Comparison of ENCODE assay signal across 15 mouse cellular contexts in genomic region chr15:7145555-7145954, GRCm38 (mm10). TPM values are rescaled to one million over a fixed set of nuclear protein-coding genes. Genes with fewer than 3 reads are reported as not detected.
DNase-seq lines count a peak whose midpoint lies in the region; ATAC-seq and TF ChIP-seq lines count a peak whose summit lies in the region.
"Had no signal": no experiment of that assay in that cellular context is flagged by ENCODE, and none has a peak within 500 bp of the region (broad histone marks: within the 10 kb centered on the region; RNA-seq: fewer than 3 reads in every experiment).

No protein-coding gene starts in this region.

- ATAC-seq in forebrain, embryonic 13.5 days = peak; percentile 44; the same call in 1 of the 2 replicates
- no peak for ATAC-seq in forebrain, embryonic 11.5 days (replicated peaks; ENCODE audit: low FRiP score)
- no peak for ATAC-seq in hindbrain, postnatal 0 days
- no peak for ATAC-seq in hindbrain, embryonic 12.5 days (ENCODE audit: low FRiP score)
- ATAC-seq in lung, embryonic 16.5 days (ENCODE audit: low read depth) = no peak; the same call in 1 of the 2 replicates
- no peak for ATAC-seq in erythroid progenitor cell, adult 5-6 weeks (replicated peaks; ENCODE audit: low FRiP score, poor library complexity, severe bottlenecking)
- ATAC-seq: intestine, embryonic 16.5 days had no signal

- 69% methylated on average over 5 of the region's 5 CpGs for WGBS in forebrain, embryonic 13.5 days
- 86% methylated on average over 5 of the region's 5 CpGs for WGBS in forebrain, embryonic 11.5 days
- 45% methylated on average over 5 of the region's 5 CpGs for WGBS in hindbrain, postnatal 0 days
- 91% methylated on average over 5 of the region's 5 CpGs for WGBS in hindbrain, embryonic 12.5 days
- WGBS in lung, embryonic 16.5 days = 21% methylated on average over 5 of the region's 5 CpGs

- H3K4me3 ChIP-seq in forebrain, embryonic 13.5 days = no peak overlapping the region
- no peak overlapping the region for H3K4me3 ChIP-seq in forebrain, embryonic 11.5 days (ENCODE audit: low read depth, low read length)
- H3K4me3 ChIP-seq in hindbrain, postnatal 0 days (ENCODE audit: low read length) = no peak overlapping the region
- H3K4me3 ChIP-seq in hindbrain, embryonic 12.5 days = no peak overlapping the region
- no peak overlapping the region for H3K4me3 ChIP-seq in lung, embryonic 16.5 days (ENCODE audit: low read length)
- H3K4me3 ChIP-seq: embryonic facial prominence, embryonic 12.5 days; limb, embryonic 13.5 days had no signal

- TF ChIP-seq CTCF in hindbrain, postnatal 0 days (IDR thresholded peaks at IDR 0.05; ENCODE audit: low read depth) = no peak

- H3K27ac ChIP-seq in forebrain, embryonic 13.5 days = no peak overlapping the region
- H3K27ac ChIP-seq in forebrain, embryonic 11.5 days (ENCODE audit: low read depth, low read length) = no peak overlapping the region
- peak overlapping the region; percentile 29; the same call in 1 of the 2 replicates for H3K27ac ChIP-seq in hindbrain, postnatal 0 days
- no peak overlapping the region for H3K27ac ChIP-seq in hindbrain, embryonic 12.5 days
- H3K27ac ChIP-seq in lung, embryonic 16.5 days (ENCODE audit: low read length) = peak overlapping the region; percentile 33; the same call in 1 of the 2 replicates
- H3K27ac ChIP-seq: embryonic facial prominence, embryonic 12.5 days; limb, embryonic 13.5 days had no signal

- H3K9me3 ChIP-seq in forebrain, embryonic 13.5 days (replicated peaks) = no peaks in the 10 kb centered on the region
- no peaks in the 10 kb centered on the region for H3K9me3 ChIP-seq in forebrain, embryonic 11.5 days (ENCODE audit: control insufficient read depth, low read length)
- H3K9me3 ChIP-seq in hindbrain, postnatal 0 days (ENCODE audit: low read length) = no peaks in the 10 kb centered on the region
- H3K9me3 ChIP-seq in hindbrain, embryonic 12.5 days (replicated peaks) = no peaks in the 10 kb centered on the region
- H3K9me3 ChIP-seq in lung, embryonic 16.5 days (ENCODE audit: control insufficient read depth, low read length) = no peaks in the 10 kb centered on the region
- H3K9me3 ChIP-seq: embryonic facial prominence, embryonic 12.5 days; limb, embryonic 13.5 days had no signal

- DNase-seq in forebrain, embryonic 11.5 days (ENCODE audit: low spot score) = no peak
- peak; percentile 34 for DNase-seq in hindbrain, postnatal 0 days (ENCODE audit: low spot score)
- no peak for DNase-seq in lung, postnatal 14 days
- peak; percentile 53 for DNase-seq in telencephalon, adult 2 months (ENCODE audit: low read depth, low spot score)
- DNase-seq: cerebellum, adult 11-12 months; kidney, postnatal 10 days; liver, postnatal 0 days had no signal

- no peak overlapping the region for H3K4me2 ChIP-seq in forebrain, embryonic 13.5 days
- H3K4me2 ChIP-seq in forebrain, embryonic 11.5 days (ENCODE audit: low read depth, low read length, severe bottlenecking) = no peak overlapping the region
- H3K4me2 ChIP-seq in hindbrain, postnatal 0 days (ENCODE audit: low read depth, low read length) = 0 out of 2 replicates have a peak overlapping the region, but pooled peaks have one; percentile 23
- no peak overlapping the region for H3K4me2 ChIP-seq in hindbrain, embryonic 12.5 days (replicated peaks)
- H3K4me2 ChIP-seq in lung, embryonic 16.5 days (ENCODE audit: low read depth, low read length) = no peak overlapping the region
- H3K4me2 ChIP-seq: embryonic facial prominence, embryonic 12.5 days; heart, embryonic 11.5 days; limb, embryonic 13.5 days had no signal

- 0 out of 2 replicates have a peak, but pooled peaks cover 5% of the 10 kb centered on the region for H3K4me1 ChIP-seq in forebrain, embryonic 13.5 days
- no peaks in the 10 kb centered on the region for H3K4me1 ChIP-seq in forebrain, embryonic 11.5 days (replicated peaks; ENCODE audit: control insufficient read depth, insufficient read depth, low read length)
- H3K4me1 ChIP-seq in hindbrain, postnatal 0 days (ENCODE audit: insufficient read depth, low read length) = peaks cover 15% of the 10 kb centered on the region; the same call in 1 of the 2 replicates
- peaks cover 4% of the 10 kb centered on the region; the same call in 1 of the 2 replicates for H3K4me1 ChIP-seq in hindbrain, embryonic 12.5 days
- H3K4me1 ChIP-seq in lung, embryonic 16.5 days (replicated peaks; ENCODE audit: control insufficient read depth, insufficient read depth, low read length) = peaks cover 40% of the 10 kb centered on the region

- no peak overlapping the region for H3K9ac ChIP-seq in forebrain, embryonic 13.5 days
- H3K9ac ChIP-seq in forebrain, embryonic 11.5 days (ENCODE audit: low read length) = no peak overlapping the region
- no peak overlapping the region for H3K9ac ChIP-seq in hindbrain, postnatal 0 days (replicated peaks; ENCODE audit: low read length)
- H3K9ac ChIP-seq in hindbrain, embryonic 12.5 days = no peak overlapping the region
- H3K9ac ChIP-seq in lung, embryonic 16.5 days (ENCODE audit: low read length) = no peak overlapping the region
- H3K9ac ChIP-seq: embryonic facial prominence, embryonic 12.5 days; limb, embryonic 13.5 days; liver, postnatal 0 days had no signal

- no peaks in the 10 kb centered on the region for H3K27me3 ChIP-seq in forebrain, embryonic 13.5 days
- no peaks in the 10 kb centered on the region for H3K27me3 ChIP-seq in forebrain, embryonic 11.5 days (ENCODE audit: control insufficient read depth, insufficient read depth, low read length)
- no peaks in the 10 kb centered on the region for H3K27me3 ChIP-seq in hindbrain, postnatal 0 days (ENCODE audit: insufficient read depth, low read length)
- no peaks in the 10 kb centered on the region for H3K27me3 ChIP-seq in hindbrain, embryonic 12.5 days
- H3K27me3 ChIP-seq in lung, embryonic 16.5 days (ENCODE audit: control insufficient read depth, insufficient read depth, low read depth, low read length) = no peaks in the 10 kb centered on the region
- H3K27me3 ChIP-seq: embryonic facial prominence, embryonic 12.5 days; limb, embryonic 13.5 days had no signal

- H3K36me3 ChIP-seq in forebrain, embryonic 13.5 days (ENCODE audit: poor library complexity, severe bottlenecking) = no peaks in the 10 kb centered on the region
- H3K36me3 ChIP-seq in forebrain, embryonic 11.5 days (ENCODE audit: control insufficient read depth, insufficient read depth, low read length) = no peaks in the 10 kb centered on the region
- no peaks in the 10 kb centered on the region for H3K36me3 ChIP-seq in hindbrain, postnatal 0 days (ENCODE audit: insufficient read depth, low read length)
- H3K36me3 ChIP-seq in hindbrain, embryonic 12.5 days = no peaks in the 10 kb centered on the region
- no peaks in the 10 kb centered on the region for H3K36me3 ChIP-seq in lung, embryonic 16.5 days (ENCODE audit: control insufficient read depth, insufficient read depth, low read length)
- H3K36me3 ChIP-seq: embryonic facial prominence, embryonic 12.5 days; limb, embryonic 13.5 days had no signal

RNA-seq across cellular contexts. Expression of gene Lifr, which starts 55.1 kb away (rescaled TPM):
- 4.5 and 4.6 TPM in 2 replicates for polyA plus RNA-seq in forebrain, embryonic 13.5 days (2015; fragmentation: Nextera tagmentation; extraction: Ambion mirVana)
- 9.4 and 10.7 TPM in 2 replicates for polyA plus RNA-seq in forebrain, embryonic 11.5 days (2014; fragmentation: Nextera tagmentation; extraction: Ambion mirVana)
- total RNA-seq in hindbrain, postnatal 0 days (2014; rRNA removed) = 38.4 and 47.2 TPM in 2 replicates
- 17.3 and 19.6 TPM in 2 replicates for polyA plus RNA-seq in hindbrain, postnatal 0 days (2015; fragmentation: Nextera tagmentation; extraction: Ambion mirVana)
- polyA plus RNA-seq in hindbrain, embryonic 12.5 days (2016; fragmentation: Nextera tagmentation; extraction: Ambion mirVana) = 16.5 and 18.3 TPM in 2 replicates
- 22.7 and 26.4 TPM in 2 replicates for polyA plus RNA-seq in lung, embryonic 16.5 days (2015; fragmentation: Nextera tagmentation; extraction: Ambion mirVana)
- total RNA-seq in erythroid progenitor cell, adult 5-6 weeks (2015; ENCODE audit: low replicate concordance) = under 0.01 and 1.7 TPM in 2 replicates
- 1.0 and 2.2 TPM in 2 replicates for total RNA-seq in erythroid progenitor cell, adult 5-6 weeks (2017; ENCODE audit: low replicate concordance)

Comparison
In these comparisons a context has a peak if more than half of its experiments do, and no peak if none do; other contexts are left out.
1. H3K27ac ChIP-seq: peak in hindbrain, postnatal 0 days (single experiment) and lung, embryonic 16.5 days (single experiment); none in forebrain, embryonic 13.5 days (single experiment), forebrain, embryonic 11.5 days (single experiment) and hindbrain, embryonic 12.5 days (single experiment).
2. DNase-seq: peak in hindbrain, postnatal 0 days (single experiment) and telencephalon, adult 2 months (single experiment); none in forebrain, embryonic 11.5 days (single experiment) and lung, postnatal 14 days (single experiment).